Mouse (Mus musculus) CH12.LX (cell line): ENCODE measurements around the gene Cdc45. TPM values are rescaled to one million over a fixed set of nuclear protein-coding genes. Genes with fewer than 3 reads are reported as not detected.

Experiments
- DNase-seq: peaks from one replicate; pipeline ENCODE4 v3.0.0-alpha.2; 2013; ENCODE audit errors: extremely low read depth
- H3K27ac ChIP-seq: 2 replicates; pipeline ENCODE4 v1.5.1; 2012; ENCODE audit warnings: low read depth, mild to moderate bottlenecking, control low read depth, moderate library complexity; ENCODE audit not compliant: insufficient read depth
- H3K27me3 ChIP-seq: replicated peaks from 2 replicates; pipeline ENCODE3; 2012; ENCODE audit warnings: inconsistent platforms
- H3K36me3 ChIP-seq, 2 experiments: replicated peaks in 1 of 2; 2 replicates each; pipeline versions ENCODE3 to v1.6.1; 2012; ENCODE audit warnings: inconsistent platforms in 1 of 2, low read length in 1 of 2, mild to moderate bottlenecking in 1 of 2, mixed read lengths in 1 of 2, moderate library complexity in 1 of 2; ENCODE audit not compliant: control insufficient read depth in 1 of 2, insufficient read depth in 1 of 2
- H3K4me1 ChIP-seq, 2 experiments: 2 replicates each; pipeline ENCODE4 v1.6.1; 2012; ENCODE audit warnings: inconsistent platforms in 1 of 2, moderate library complexity in 1 of 2; ENCODE audit not compliant: insufficient read depth in 2 of 2, control insufficient read depth in 1 of 2
- H3K4me2 ChIP-seq: 2 replicates; pipeline ENCODE4 v1.6.1; 2012; ENCODE audit warnings: low read depth, mild to moderate bottlenecking, control low read depth; ENCODE audit not compliant: poor library complexity, insufficient read depth, severe bottlenecking
- H3K4me3 ChIP-seq, 3 experiments: fragments of 150-350 bp in 1 of 3; sonication (generic) in 1 of 3; replicated peaks in 1 of 3; 2 replicates each; pipeline versions ENCODE3 to v1.5.1; 2011 to 2012; ENCODE audit warnings: low read depth in 2 of 3, low read length in 2 of 3, mild to moderate bottlenecking in 2 of 3, moderate library complexity in 2 of 3, control low read depth in 1 of 3, improper control_type of control experiment in 1 of 3, inconsistent platforms in 1 of 3, mixed read lengths in 1 of 3; ENCODE audit not compliant: poor library complexity in 1 of 3
- H3K79me2 ChIP-seq: replicated peaks from 2 replicates; pipeline ENCODE4 v1.6.1; 2012; ENCODE audit warnings: mild to moderate bottlenecking, moderate library complexity; ENCODE audit not compliant: control insufficient read depth, poor library complexity, insufficient read depth, severe bottlenecking; ENCODE audit errors: extremely low read depth
- H3K9ac ChIP-seq: 2 replicates; pipeline ENCODE4 v1.6.1; 2012; ENCODE audit warnings: low read depth, mild to moderate bottlenecking, control low read depth, moderate library complexity; ENCODE audit not compliant: insufficient read depth
- H3K9me3 ChIP-seq: replicated peaks from 2 replicates; pipeline ENCODE3; 2012; ENCODE audit warnings: low read length, inconsistent platforms, mixed read lengths
- CHD2 ChIP-seq: IDR thresholded peaks from 2 replicates; pipeline ENCODE4 v1.6.1; 2011; ENCODE audit warnings: low read length, improper control_type of control experiment
- CTCF ChIP-seq, 2 experiments: IDR thresholded peaks in 1 of 2; conservative IDR thresholded peaks in 1 of 2; 2 replicates each; pipeline ENCODE4 v1.5.1; 2011 to 2012; ENCODE audit warnings: low read depth in 2 of 2, low read length in 2 of 2, improper control_type of control experiment in 1 of 2, inconsistent platforms in 1 of 2, mild to moderate bottlenecking in 1 of 2, moderate library complexity in 1 of 2
- E2F4 ChIP-seq: IDR thresholded peaks from 2 replicates; pipeline ENCODE4 v1.6.1; 2011; ENCODE audit warnings: low read depth, low read length, improper control_type of control experiment; ENCODE audit not compliant: insufficient replicate concordance
- EP300 ChIP-seq: IDR thresholded peaks from 2 replicates; pipeline ENCODE4 v1.6.1; 2011; ENCODE audit warnings: low read length, improper control_type of control experiment
- GABPA ChIP-seq: IDR thresholded peaks from 2 replicates; pipeline ENCODE4 v1.6.1; 2012; ENCODE audit warnings: low read depth, low read length, improper control_type of control experiment, inconsistent platforms; ENCODE audit not compliant: insufficient replicate concordance
- HCFC1 ChIP-seq: IDR thresholded peaks from 2 replicates; pipeline ENCODE4 v1.6.1; 2012; ENCODE audit warnings: low read depth, mild to moderate bottlenecking, inconsistent platforms, low read length, improper control_type of control experiment
- JUN ChIP-seq: IDR thresholded peaks from 2 replicates; pipeline ENCODE4 v1.6.1; 2011; ENCODE audit warnings: low read depth, mild to moderate bottlenecking, low read length, improper control_type of control experiment, moderate library complexity; ENCODE audit not compliant: insufficient read depth
- JUND ChIP-seq: conservative IDR thresholded peaks from 2 replicates; pipeline ENCODE4 v1.6.1; 2011; ENCODE audit warnings: low read depth, low read length, improper control_type of control experiment
- KAT2A ChIP-seq: IDR thresholded peaks from 2 replicates; pipeline ENCODE4 v1.6.1; 2012; ENCODE audit warnings: low read length, improper control_type of control experiment, inconsistent platforms; ENCODE audit not compliant: insufficient replicate concordance
- MAZ ChIP-seq: IDR thresholded peaks from 2 replicates; pipeline ENCODE4 v1.6.1; 2012; ENCODE audit warnings: low read depth, mild to moderate bottlenecking, inconsistent platforms, low read length, improper control_type of control experiment, moderate library complexity
- NRF1 ChIP-seq: IDR thresholded peaks from 2 replicates; pipeline ENCODE4 v1.6.1; 2014; ENCODE audit warnings: low read depth, mild to moderate bottlenecking, inconsistent platforms, low read length, improper control_type of control experiment, moderate library complexity
- PAX5 ChIP-seq: IDR thresholded peaks from 2 replicates; pipeline ENCODE4 v1.6.1; 2012; ENCODE audit warnings: low read length, inconsistent platforms, mixed read lengths
- POLR2A ChIP-seq: IDR thresholded peaks from 2 replicates; pipeline ENCODE4 v1.6.1; 2011; ENCODE audit warnings: low read depth, mild to moderate bottlenecking, improper control_type of control experiment, low read length
- TBP ChIP-seq: conservative IDR thresholded peaks from 2 replicates; pipeline ENCODE4 v1.6.1; 2011; ENCODE audit warnings: low read depth, low read length, improper control_type of control experiment
- UBTF ChIP-seq: IDR thresholded peaks from 2 replicates; pipeline ENCODE4 v1.6.1; 2012; ENCODE audit warnings: low read depth, mild to moderate bottlenecking, inconsistent platforms, low read length, improper control_type of control experiment, moderate library complexity
- USF2 ChIP-seq: conservative IDR thresholded peaks from 2 replicates; pipeline ENCODE4 v1.6.1; 2011; ENCODE audit warnings: low read depth, low read length, improper control_type of control experiment
- ZKSCAN1 ChIP-seq: IDR thresholded peaks from 2 replicates; pipeline ENCODE4 v1.6.1; 2012; ENCODE audit warnings: low read depth, inconsistent platforms, low read length, improper control_type of control experiment, borderline replicate concordance
- ZMIZ1 ChIP-seq: IDR thresholded peaks from 2 replicates; pipeline ENCODE4 v1.6.1; 2012; ENCODE audit warnings: low read depth, mild to moderate bottlenecking, inconsistent platforms, low read length, improper control_type of control experiment
- dilution Hi-C: fragments of 300-500 bp; cut with MboI; formaldehyde crosslinking; loops from 2 replicates; pipeline ENCODE4 v1.14.3; 2020; ENCODE audit warnings: low sequenced_read_pairs; ENCODE audit not compliant: extremely low pct_unique_long_range_greater_than_20kb, extremely low pct_ligation_motif_present
- in situ Hi-C: fragments of 300-500 bp; cut with MboI; formaldehyde crosslinking; loops from 3 replicates; pipeline ENCODE4 v1.14.3; 2019; ENCODE audit warnings: low sequenced_read_pairs, low pct_ligation_motif_present, low pct_unique_long_range_greater_than_20kb, mixed read lengths
- polyA plus RNA-seq: library from polyadenylated mRNA; unstranded; fragments of >175 nt; gene quantifications from 2 replicates; pipeline ENCODE4 v1.2.1, GENCODE M21; 2012; ENCODE audit warnings: low read depth; ENCODE audit not compliant: insufficient read length
- total RNA-seq, 2 experiments: library from RNA; depleted of rRNA; stranded (reverse); fragments of 300-350 nt in 1 of 2; fragments of >200 nt in 1 of 2; gene quantifications; 2 replicates each; pipeline ENCODE4 v1.2.3; 2012 to 2014

The Cdc45 gene
- total and polyA plus RNA-seq, 3 experiments, result 117 to 144 (median 136) TPM

- Histone ChIP-seq H3K79me2 (no peaks in the 10 kb centered on the region), H3K36me3 (peaks cover 33 to 69% of the 10 kb centered on the region in 2 experiments), H3K27ac (no peak overlapping the region), H3K27me3 (no peaks in the 10 kb centered on the region), H3K4me2 (no peak overlapping the region), H3K4me1 (no peaks in the 10 kb centered on the region), H3K9ac (no peak overlapping the region), H3K4me3 (no peak overlapping the region), H3K9me3 (peaks cover 4% of the 10 kb centered on the region)
- in situ Hi-C loops, result loop anchor here (5.0 kb wide), 1 partner anchor 80 kb away; no protein-coding TSS in a partner anchor
- TF ChIP-seq CTCF (conservative IDR thresholded peaks at IDR 0.05 in 1 of 2, IDR thresholded peaks at IDR 0.05 in 1 of 2; ENCODE audit: low read depth in 2 of 2, low read length in 2 of 2), result no peak
- no peak for TF ChIP-seq ZKSCAN1
- no peak for TF ChIP-seq TBP
- no peak for TF ChIP-seq JUND
- no peak for TF ChIP-seq EP300
- no peak for DNase-seq
- dilution Hi-C loops, result no loop called here
Observed at GRCm38 (mm10) chr16:18777101-18778080, 34.4 kb downstream of the Cdc45 start.

GRCm38 (mm10) chr16:18776556-18777100 is 35.2 kb downstream of the Cdc45 start, which contains the start of gene Cldn5:
Gene Cldn5, plus strand, starts transcription at chr16:18776847.
- Histone ChIP-seq H3K4me2 (no peak within 1 kb of the TSS), H3K9me3 (peaks cover 4% of the 10 kb centered on the region)
- dilution Hi-C loops, result no loop called here
- DNase-seq, result no peak
- no peak for TF ChIP-seq CHD2
- no peak for TF ChIP-seq MAZ
- TF ChIP-seq UBTF, result no peak
- no peak for TF ChIP-seq GABPA
- no peak for TF ChIP-seq KAT2A
- TF ChIP-seq EP300, result no peak
- TF ChIP-seq JUN, result no peak
- TF ChIP-seq USF2, result no peak
- no peak for TF ChIP-seq E2F4
- TF ChIP-seq HCFC1, result no peak
- TF ChIP-seq NRF1, result no peak
- no peak for TF ChIP-seq PAX5
- no peak for TF ChIP-seq ZMIZ1
- TF ChIP-seq POLR2A, result no peak
- TF ChIP-seq, all 38 proteins: peak for 0
- in situ Hi-C loops, result loop anchor here (5.0 kb wide), 1 partner anchor 79 kb away; no protein-coding TSS in a partner anchor
- Histone ChIP-seq H3K79me2 (no peaks in the 10 kb centered on the region), H3K36me3 (peaks cover 26 to 61% of the 10 kb centered on the region in 2 experiments), H3K9ac (no peak within 1 kb of the TSS), H3K27ac (no peak within 1 kb of the TSS), H3K4me1 (no peaks in the 10 kb centered on the region), H3K27me3 (no peaks in the 10 kb centered on the region), H3K4me3 (no peak within 1 kb of the TSS)
